Mouse (Mus musculus): ENCODE data around the gene Gm40193. TPM values are rescaled to one million over a fixed set of nuclear protein-coding genes. Genes with fewer than 3 reads are reported as not detected.
A peak's percentile ranks its signal among the peaks of the same experiment; 100 is the strongest.
"Not testable (repeated sequence)": the region's sequence is repeated elsewhere in the genome, so short reads cannot be mapped to it uniquely, and the experiment has no call there.

Gm40193 gene
- polyA plus RNA-seq, 1 experiment = not detected

GRCm38 (mm10) chr11:70578962-70579361 lies 46.2 kb upstream of the Gm40193 start:
- no peaks in the 10 kb centered on the region for H3K27me3 ChIP-seq (ENCODE audit: control insufficient read depth, insufficient read depth, insufficient read length)
- H3K4me3 ChIP-seq = no peak overlapping the region
- H3K36me3 ChIP-seq (ENCODE audit: control insufficient read depth, insufficient read depth) = no peaks in the 10 kb centered on the region
- peaks cover 67% of the 10 kb centered on the region for H3K79me2 ChIP-seq (ENCODE audit: control insufficient read depth, insufficient read depth)
- TF ChIP-seq TCF3 (IDR thresholded peaks at IDR 0.05; ENCODE audit: insufficient read length, low read depth) (no peak), MAX (IDR thresholded peaks at IDR 0.05; ENCODE audit: low read depth) (no peak), REST (IDR thresholded peaks at IDR 0.05; ENCODE audit: insufficient read depth, insufficient read length) (no peak), TCF12 (IDR thresholded peaks at IDR 0.05; ENCODE audit: insufficient read depth, poor library complexity, severe bottlenecking) (no peak), POLR2AphosphoS2 (IDR thresholded peaks at IDR 0.05; ENCODE audit: insufficient read length, low read depth) (no peak), POLR2A (IDR thresholded peaks at IDR 0.05; ENCODE audit: insufficient read length, low read depth) (no peak), SRF (IDR thresholded peaks at IDR 0.05; ENCODE audit: control insufficient read depth, insufficient read length, low read depth) (no peak), MYOG (IDR thresholded peaks at IDR 0.05; ENCODE audit: control insufficient read depth in 1 of 3, insufficient read depth in 1 of 3, insufficient read length in 2 of 3, low read depth in 2 of 3) (no peak)
- H3K4me2 ChIP-seq (ENCODE audit: low read depth) = peak overlapping the region; percentile 71
- no peak overlapping the region for H3ac ChIP-seq (ENCODE audit: control insufficient read depth, insufficient read length)

DNA sequence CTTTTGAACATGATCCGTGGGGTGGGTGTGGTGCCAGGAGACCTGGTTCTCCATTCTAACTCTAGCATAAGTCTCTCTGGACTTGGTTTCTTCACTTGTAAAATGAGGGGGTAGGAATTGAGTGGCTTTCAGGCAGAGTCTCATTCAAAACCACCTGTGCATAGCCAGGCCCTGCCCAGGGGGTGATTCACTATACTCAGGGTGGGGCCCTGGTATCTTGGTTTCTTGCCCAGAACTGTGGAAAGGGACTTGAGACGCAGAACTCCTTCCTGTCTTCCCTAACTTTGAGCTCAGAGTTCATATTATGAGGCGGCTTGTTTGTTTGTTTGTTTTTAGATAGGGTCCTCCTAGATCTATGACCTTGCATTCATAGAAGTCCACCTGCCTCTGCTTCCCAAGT lies 44.5 kb upstream of the Gm40193 start:
- Histone ChIP-seq H3ac (ENCODE audit: control insufficient read depth, insufficient read length) (no peak overlapping the region), H3K27me3 (ENCODE audit: control insufficient read depth, insufficient read depth, insufficient read length) (no peaks in the 10 kb centered on the region), H3K4me3 (no peak overlapping the region), H3K36me3 (ENCODE audit: control insufficient read depth, insufficient read depth) (no peaks in the 10 kb centered on the region), H3K79me2 (ENCODE audit: control insufficient read depth, insufficient read depth) (peaks cover 71% of the 10 kb centered on the region), H3K4me2 (ENCODE audit: low read depth) (peak overlapping the region; percentile 73)
- TF ChIP-seq MYOG (IDR thresholded peaks at IDR 0.05; ENCODE audit: control insufficient read depth in 1 of 3, insufficient read depth in 1 of 3, insufficient read length in 2 of 3, low read depth in 2 of 3) (peak in 1 of 3 experiments; percentile 31), MYOD1 (IDR thresholded peaks at IDR 0.05; ENCODE audit: control insufficient read depth in 1 of 3, insufficient read length in 2 of 3, low read depth in 2 of 3) (peak in 2 of 3 experiments; percentile 23 to 74), REST (IDR thresholded peaks at IDR 0.05; ENCODE audit: insufficient read depth, insufficient read length) (no peak)

DNA sequence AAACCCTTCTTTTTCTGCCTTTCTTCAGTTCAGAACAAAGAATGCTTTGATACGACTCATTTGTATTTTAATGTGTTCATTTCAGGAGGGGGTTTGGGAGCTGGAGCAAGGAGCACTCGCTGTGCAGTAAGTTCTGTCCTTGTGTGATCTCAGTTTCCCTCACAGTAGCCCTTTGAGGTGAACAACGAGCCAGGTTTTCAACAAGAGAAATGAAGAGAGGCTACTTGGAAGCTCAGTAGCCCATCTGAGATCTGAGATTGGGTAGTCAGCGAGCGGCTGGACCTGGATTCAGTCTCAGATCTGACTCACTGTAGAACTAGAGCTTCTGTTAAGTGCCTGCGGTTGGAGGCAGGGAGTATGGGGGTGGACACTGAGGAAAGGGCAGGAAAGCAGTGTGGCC lies 41.1 kb upstream of the Gm40193 start:
- H3K79me2 ChIP-seq (ENCODE audit: control insufficient read depth, insufficient read depth) = peaks cover 86% of the 10 kb centered on the region
- H3K36me3 ChIP-seq (ENCODE audit: control insufficient read depth, insufficient read depth) = no peaks in the 10 kb centered on the region
- peak overlapping the region; percentile 77 for H3K4me2 ChIP-seq (ENCODE audit: low read depth)
- H3K4me3 ChIP-seq = no peak overlapping the region
- no peaks in the 10 kb centered on the region for H3K27me3 ChIP-seq (ENCODE audit: control insufficient read depth, insufficient read depth, insufficient read length)
- no peak for TF ChIP-seq USF1 (IDR thresholded peaks at IDR 0.05; ENCODE audit: low read depth)
- TF ChIP-seq POLR2AphosphoS2 (IDR thresholded peaks at IDR 0.05; ENCODE audit: insufficient read length, low read depth) = no peak
- TF ChIP-seq E2F4 (IDR thresholded peaks at IDR 0.05; ENCODE audit: insufficient read depth) = no peak
- no peak for TF ChIP-seq SRF (IDR thresholded peaks at IDR 0.05; ENCODE audit: control insufficient read depth, insufficient read length, low read depth)
- TF ChIP-seq MYOD1 (IDR thresholded peaks at IDR 0.05; ENCODE audit: control insufficient read depth in 1 of 3, insufficient read length in 2 of 3, low read depth in 2 of 3) = no peak
- TF ChIP-seq TCF3 (IDR thresholded peaks at IDR 0.05; ENCODE audit: insufficient read length, low read depth) = no peak
- TF ChIP-seq MAX (IDR thresholded peaks at IDR 0.05; ENCODE audit: low read depth) = no peak
- TF ChIP-seq POLR2A (IDR thresholded peaks at IDR 0.05; ENCODE audit: insufficient read length, low read depth) = no peak
- TF ChIP-seq TCF12 (IDR thresholded peaks at IDR 0.05; ENCODE audit: insufficient read depth, poor library complexity, severe bottlenecking) = no peak
- no peak for TF ChIP-seq REST (IDR thresholded peaks at IDR 0.05; ENCODE audit: insufficient read depth, insufficient read length)
- no peak for TF ChIP-seq CEBPB (IDR thresholded peaks at IDR 0.05; ENCODE audit: insufficient read depth, poor library complexity, severe bottlenecking)
- H3ac ChIP-seq (ENCODE audit: control insufficient read depth, insufficient read length) = no peak overlapping the region

DNA sequence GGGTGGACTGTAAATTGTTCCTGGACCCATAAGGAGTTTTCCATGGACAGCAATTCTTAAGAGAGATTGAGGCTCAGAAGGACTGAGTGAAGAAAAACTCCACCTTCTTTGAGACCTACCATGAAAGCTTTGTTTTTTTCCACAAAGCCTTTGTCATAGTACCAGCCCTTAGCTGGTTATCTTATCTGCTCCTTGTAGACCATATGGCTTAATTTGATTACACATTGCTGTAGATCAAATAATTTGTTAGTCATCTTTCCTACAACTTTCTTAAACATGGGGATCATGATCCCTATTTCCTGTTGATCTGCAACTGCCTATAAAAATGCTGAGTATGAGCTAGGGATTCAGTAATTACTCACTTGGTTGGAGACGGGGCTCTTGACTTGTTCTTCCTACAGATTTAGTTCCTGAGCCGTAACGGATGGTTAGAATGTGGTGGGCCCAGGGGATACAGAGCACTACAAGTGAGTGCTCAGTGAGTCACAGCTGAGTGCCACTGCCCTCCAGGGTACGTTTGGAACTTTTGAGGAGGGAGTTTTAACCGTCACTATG lies 39.7 kb upstream of the Gm40193 start:
- Histone ChIP-seq H3K4me2 (ENCODE audit: low read depth) (peak overlapping the region; percentile 77), H3K4me3 (no peak overlapping the region), H3K27me3 (ENCODE audit: control insufficient read depth, insufficient read depth, insufficient read length) (no peaks in the 10 kb centered on the region), H3K79me2 (ENCODE audit: control insufficient read depth, insufficient read depth) (peaks cover 86% of the 10 kb centered on the region), H3K36me3 (ENCODE audit: control insufficient read depth, insufficient read depth) (no peaks in the 10 kb centered on the region), H3ac (ENCODE audit: control insufficient read depth, insufficient read length) (no peak overlapping the region)
- no peak for TF ChIP-seq MAX (IDR thresholded peaks at IDR 0.05; ENCODE audit: low read depth)
- no peak for TF ChIP-seq TCF12 (IDR thresholded peaks at IDR 0.05; ENCODE audit: insufficient read depth, poor library complexity, severe bottlenecking)
- TF ChIP-seq POLR2A (IDR thresholded peaks at IDR 0.05; ENCODE audit: insufficient read length, low read depth) = no peak
- TF ChIP-seq REST (IDR thresholded peaks at IDR 0.05; ENCODE audit: insufficient read depth, insufficient read length) = no peak
- no peak for TF ChIP-seq POLR2AphosphoS2 (IDR thresholded peaks at IDR 0.05; ENCODE audit: insufficient read length, low read depth)
- TF ChIP-seq USF1 (IDR thresholded peaks at IDR 0.05; ENCODE audit: low read depth) = no peak
- TF ChIP-seq TCF3 (IDR thresholded peaks at IDR 0.05; ENCODE audit: insufficient read length, low read depth) = no peak
- no peak for TF ChIP-seq E2F4 (IDR thresholded peaks at IDR 0.05; ENCODE audit: insufficient read depth)
- TF ChIP-seq CEBPB (IDR thresholded peaks at IDR 0.05; ENCODE audit: insufficient read depth, poor library complexity, severe bottlenecking) = no peak
- TF ChIP-seq SRF (IDR thresholded peaks at IDR 0.05; ENCODE audit: control insufficient read depth, insufficient read length, low read depth) = no peak
- no peak for TF ChIP-seq MYOD1 (IDR thresholded peaks at IDR 0.05; ENCODE audit: control insufficient read depth in 1 of 3, insufficient read length in 2 of 3, low read depth in 2 of 3)
- TF ChIP-seq MYOG (IDR thresholded peaks at IDR 0.05; ENCODE audit: control insufficient read depth in 1 of 3, insufficient read depth in 1 of 3, insufficient read length in 2 of 3, low read depth in 2 of 3) = no peak

DNA sequence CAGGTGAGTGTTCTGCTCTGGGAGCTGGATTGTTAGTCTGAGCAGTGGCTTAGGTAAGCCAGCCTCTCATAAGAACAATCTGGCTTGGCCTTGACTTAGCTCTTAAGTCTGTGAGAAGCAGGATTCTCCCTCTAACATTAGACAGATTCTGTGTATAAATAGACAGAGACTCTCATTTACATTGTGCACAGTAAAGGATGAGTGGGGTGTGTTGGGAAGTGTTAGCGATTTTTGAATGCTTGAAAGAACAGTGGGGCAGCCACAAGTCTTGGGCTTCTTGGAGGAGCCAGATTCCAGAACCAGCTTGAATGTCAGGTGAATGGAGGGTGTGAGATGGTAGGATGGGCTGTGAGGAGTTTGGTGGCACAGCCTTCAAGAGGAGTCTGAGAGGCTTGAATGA lies 38.9 kb upstream of the Gm40193 start:
- peaks cover 90% of the 10 kb centered on the region for H3K79me2 ChIP-seq (ENCODE audit: control insufficient read depth, insufficient read depth)
- no peaks in the 10 kb centered on the region for H3K36me3 ChIP-seq (ENCODE audit: control insufficient read depth, insufficient read depth)
- no peaks in the 10 kb centered on the region for H3K27me3 ChIP-seq (ENCODE audit: control insufficient read depth, insufficient read depth, insufficient read length)
- H3K4me3 ChIP-seq = no peak overlapping the region
- TF ChIP-seq E2F4 (IDR thresholded peaks at IDR 0.05; ENCODE audit: insufficient read depth) (no peak), REST (IDR thresholded peaks at IDR 0.05; ENCODE audit: insufficient read depth, insufficient read length) (no peak), SRF (IDR thresholded peaks at IDR 0.05; ENCODE audit: control insufficient read depth, insufficient read length, low read depth) (no peak), CEBPB (IDR thresholded peaks at IDR 0.05; ENCODE audit: insufficient read depth, poor library complexity, severe bottlenecking) (no peak), MYOG (IDR thresholded peaks at IDR 0.05; ENCODE audit: control insufficient read depth in 1 of 3, insufficient read depth in 1 of 3, insufficient read length in 2 of 3, low read depth in 2 of 3) (no peak), TCF3 (IDR thresholded peaks at IDR 0.05; ENCODE audit: insufficient read length, low read depth) (no peak), USF1 (IDR thresholded peaks at IDR 0.05; ENCODE audit: low read depth) (no peak), MYOD1 (IDR thresholded peaks at IDR 0.05; ENCODE audit: control insufficient read depth in 1 of 3, insufficient read length in 2 of 3, low read depth in 2 of 3) (no peak), TCF12 (IDR thresholded peaks at IDR 0.05; ENCODE audit: insufficient read depth, poor library complexity, severe bottlenecking) (no peak), MAX (IDR thresholded peaks at IDR 0.05; ENCODE audit: low read depth) (no peak), POLR2A (IDR thresholded peaks at IDR 0.05; ENCODE audit: insufficient read length, low read depth) (no peak), POLR2AphosphoS2 (IDR thresholded peaks at IDR 0.05; ENCODE audit: insufficient read length, low read depth) (no peak)
- H3K4me2 ChIP-seq (ENCODE audit: low read depth) = peak overlapping the region; percentile 9
- H3ac ChIP-seq (ENCODE audit: control insufficient read depth, insufficient read length) = no peak overlapping the region

DNA sequence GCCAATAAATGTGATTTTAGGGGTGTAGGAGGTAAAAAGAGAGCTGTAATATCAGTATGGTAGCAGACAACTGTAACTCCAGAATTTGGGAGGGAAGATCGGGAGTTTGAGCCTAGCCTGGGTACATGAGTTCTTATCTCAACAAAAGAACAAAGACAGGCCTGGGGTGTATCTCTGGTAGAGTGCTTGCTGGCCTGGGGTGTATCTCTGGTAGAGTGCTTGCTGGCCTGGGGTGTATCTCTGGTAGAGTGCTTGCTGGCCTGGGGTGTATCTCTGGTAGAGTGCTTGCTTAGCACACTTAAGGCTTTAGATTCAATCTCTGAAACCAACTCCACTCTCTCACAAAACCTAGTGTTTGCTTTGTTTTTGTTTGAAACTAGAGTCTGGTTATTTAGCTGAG lies 37.9 kb upstream of the Gm40193 start:
- H3K36me3 ChIP-seq (ENCODE audit: control insufficient read depth, insufficient read depth); H3K4me2 ChIP-seq (ENCODE audit: low read depth); H3K4me3 ChIP-seq; H3ac ChIP-seq (ENCODE audit: control insufficient read depth, insufficient read length); H3K27me3 ChIP-seq (ENCODE audit: control insufficient read depth, insufficient read depth, insufficient read length): not testable (repeated sequence)
- peaks cover 88% of the 10 kb centered on the region for H3K79me2 ChIP-seq (ENCODE audit: control insufficient read depth, insufficient read depth)
